Mouse (Mus musculus) neutrophil, adult 5-6 weeks (primary cell): ENCODE measurements around the gene Krtap6-2. TPM values are rescaled to one million over a fixed set of nuclear protein-coding genes. Genes with fewer than 3 reads are reported as not detected.

Source experiments
- ATAC-seq: fragments of 151-379, 151-347 bp; 2 replicates; pipeline ENCODE4 v1.8.0; 2017; ENCODE audit warnings: mild to moderate bottlenecking, moderate TSS enrichment; ENCODE audit not compliant: insufficient number of reproducible peaks, poor library complexity, low FRiP score, severe bottlenecking; ENCODE audit errors: extremely low read depth
- total RNA-seq: library from RNA; stranded (forward); fragments of 200-1000 nt; gene quantifications from 2 replicates; pipeline ENCODE4 v1.2.3, GENCODE M21; 2017

The Krtap6-2 gene
- not detected in 2 replicates for total RNA-seq

GRCm38 (mm10) chr16:89420011-89420410, at the start of gene Krtap6-2:
Gene Krtap6-2, minus strand, starts transcription at chr16:89420111.
- no peak for ATAC-seq

- ATAC-seq, result no peak
Measured at GRCm38 (mm10) chr16:89461189-89461588, 41.3 kb upstream of the Krtap6-2 start.

DNA sequence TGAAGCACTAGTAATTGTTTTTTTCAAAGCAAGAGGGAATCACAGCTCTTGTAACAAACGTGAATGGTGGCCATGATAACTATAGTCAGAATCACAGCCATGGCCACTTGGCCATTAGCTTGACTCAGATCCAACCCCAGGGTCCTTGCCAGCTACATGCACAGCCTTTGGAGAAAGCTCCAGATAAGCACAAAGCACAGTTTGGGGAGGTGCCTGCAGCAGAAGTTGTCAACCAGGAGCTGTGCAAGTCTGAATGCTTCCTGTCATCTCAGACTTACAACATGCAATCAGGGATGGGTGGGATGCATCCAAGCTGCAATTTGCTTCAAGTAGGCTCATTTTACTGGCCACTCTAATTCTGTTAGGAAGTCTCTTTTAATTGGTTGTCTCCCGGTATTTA, 9.7 kb upstream of the Krtap6-2 start:
- ATAC-seq, result no peak

DNA sequence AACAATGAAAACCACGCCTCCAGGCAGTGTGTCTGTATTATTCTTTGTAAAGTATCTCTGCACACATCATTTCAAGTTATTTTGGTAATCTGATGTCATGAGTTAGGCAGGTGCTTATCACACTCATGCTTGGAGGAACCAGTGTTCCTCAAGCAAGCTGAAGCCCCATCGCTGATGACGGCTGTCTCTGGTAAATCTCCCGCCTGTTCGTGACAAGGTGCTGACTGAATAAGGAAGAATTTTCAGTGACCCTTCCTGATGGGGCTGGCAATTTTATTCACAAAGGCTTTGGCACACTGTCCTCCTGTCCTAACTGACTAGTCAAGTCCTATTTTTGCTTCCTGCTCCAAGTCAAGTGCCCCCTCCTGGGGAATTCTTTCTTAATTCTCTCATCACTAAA, 5.4 kb upstream of the Krtap6-2 start:
- no peak for ATAC-seq

DNA sequence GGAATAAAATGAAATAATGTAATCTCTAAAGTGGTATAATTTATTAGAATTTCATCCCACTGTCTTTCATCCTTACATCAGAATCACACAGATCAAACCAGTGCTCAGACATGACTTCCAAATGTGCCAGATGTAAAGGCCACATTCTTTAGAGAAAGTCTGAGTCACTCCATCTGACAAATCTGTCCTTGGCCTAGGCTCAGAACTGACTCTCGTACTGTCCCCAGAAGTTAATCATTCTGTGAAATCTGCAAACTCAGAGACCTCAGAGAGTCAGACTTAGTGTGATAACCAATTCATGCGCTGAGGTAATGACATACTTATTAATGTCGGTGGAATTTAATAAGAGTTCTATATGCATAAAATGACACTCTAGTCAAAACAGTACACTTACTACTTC, 3.6 kb downstream of the Krtap6-2 start:
- ATAC-seq, result no peak

GRCm38 (mm10) chr16:89410345-89411068, 9.4 kb downstream of the Krtap6-2 start:
- no peak for ATAC-seq

- no peak for ATAC-seq
Measured at GRCm38 (mm10) chr16:89403768-89404167, 16.1 kb downstream of the Krtap6-2 start, which contains the start of gene Krtap21-1. Gene Krtap21-1, minus strand, starts transcription at chr16:89403868.

- ATAC-seq, result no peak
Measured at GRCm38 (mm10) chr16:89372734-89373461, 47.0 kb downstream of the Krtap6-2 start.

Other genes with a start within 250 kb of the Krtap6-2 start
- not detected in 2 replicates for gene 1110057P08Rik, start 245.4 kb downstream of the Krtap6-2 start, total RNA-seq
- not detected in 2 replicates for gene Krtap20-2, start 214.2 kb downstream of the Krtap6-2 start, total RNA-seq
- gene Krtap21-1, start 16.2 kb downstream of the Krtap6-2 start, total RNA-seq, result not detected in 2 replicates
- gene Krtap8-1, start 67.8 kb upstream of the Krtap6-2 start, total RNA-seq, result not detected in 2 replicates
- gene Krtap7-1, start 88.2 kb upstream of the Krtap6-2 start, total RNA-seq, result not detected in 2 replicates
- gene Krtap11-1, start 151.1 kb upstream of the Krtap6-2 start, total RNA-seq, result not detected in 2 replicates